Mouse (Mus musculus): ENCODE results near the gene Emc6.

- TF ChIP-seq CTCF (IDR thresholded peaks at IDR 0.05; ENCODE audit: low read depth, low read length) (no peak), POLR2A (IDR thresholded peaks at IDR 0.05; ENCODE audit: extremely low read depth, insufficient read depth, low read length) (no peak)
Measured at GRCm38 (mm10) chr11:73146975-73147365, 29.9 kb downstream of the Emc6 start.

Data from liver, adult 2 months (tissue).